Mouse (Mus musculus): ENCODE data around the gene Tnfrsf18.

Gene Tnfrsf18

DNA sequence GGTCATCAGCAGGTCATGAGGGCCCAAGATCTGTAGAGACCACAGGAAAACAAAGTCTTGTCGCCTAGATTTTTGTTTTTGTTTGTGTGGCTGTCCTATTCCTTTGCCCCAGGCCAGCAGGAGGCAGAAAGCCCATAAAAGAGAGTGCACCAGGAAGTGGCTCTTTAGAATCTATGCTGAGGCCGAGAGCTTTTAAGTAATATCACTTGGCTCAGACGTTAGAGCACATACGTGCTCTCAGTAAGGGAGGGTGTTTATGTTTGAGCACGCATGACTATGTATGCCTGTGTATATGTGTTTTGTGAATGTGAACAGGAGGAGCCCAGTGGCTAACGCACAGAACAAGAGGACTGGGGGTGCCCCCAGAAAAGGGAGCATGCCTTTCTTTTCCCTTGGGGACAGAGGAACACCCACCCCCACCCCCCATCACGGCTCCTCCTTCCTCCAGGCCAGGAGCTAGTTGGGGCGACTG lies 51.0 kb downstream of the Tnfrsf18 start:
- DNase-seq (ENCODE audit: low read depth, low spot score) = peak; percentile 66

DNA sequence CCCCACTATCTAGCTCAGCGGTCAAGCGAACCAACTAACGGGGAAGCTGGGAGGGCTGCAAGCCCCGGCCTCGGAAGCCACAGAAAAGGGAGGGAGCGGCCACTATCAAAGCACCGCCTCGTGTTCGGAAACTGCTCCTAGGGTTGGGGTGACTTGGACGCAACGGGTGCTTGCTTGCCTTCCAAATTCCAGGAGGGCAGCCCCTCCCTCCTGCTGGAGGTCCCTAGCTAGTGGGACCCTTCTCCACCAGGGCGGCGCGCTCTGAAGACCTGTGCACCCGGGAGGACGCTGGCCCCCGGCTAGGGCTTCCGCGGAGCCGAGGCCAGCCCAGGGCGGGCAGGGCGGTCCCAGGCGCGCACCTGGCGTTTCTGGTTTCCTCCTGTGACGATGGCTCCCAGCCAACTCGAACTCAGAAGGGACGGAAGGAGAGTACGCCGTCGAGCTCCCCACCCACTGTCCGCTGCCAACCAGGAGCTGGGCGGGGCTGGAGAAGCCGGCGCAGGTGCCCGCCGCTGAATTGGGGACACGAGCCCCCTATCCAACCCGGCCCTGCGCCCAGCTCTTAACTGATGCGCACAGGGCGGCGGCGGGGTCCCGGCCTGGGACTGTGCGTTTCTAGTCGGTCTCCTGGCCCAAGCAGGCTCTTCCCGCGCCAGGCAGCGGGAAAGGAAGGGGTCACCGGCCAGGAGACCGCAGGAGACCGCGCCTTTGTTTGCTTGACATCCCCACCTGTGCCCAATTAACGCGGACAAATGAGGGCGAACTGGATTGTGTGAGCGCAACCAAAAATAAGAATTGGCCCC lies 51.7 kb downstream of the Tnfrsf18 start:
- DNase-seq (ENCODE audit: low read depth, low spot score) = peak; percentile 80
